Mouse (Mus musculus) heart, adult 2 months (tissue): ENCODE measurements around the gene Ssr4. TPM values are rescaled to one million over a fixed set of nuclear protein-coding genes. Genes with fewer than 3 reads are reported as not detected.

Experiments used
- DNase-seq, 2 experiments: peaks; one replicate each; pipeline ENCODE4 v3.0.0; 2021
- H3K27ac ChIP-seq: fragments of 200-600 bp; 2 replicates; pipeline ENCODE4 v1.8.1; 2022
- H3K27me3 ChIP-seq: fragments of 200-500 bp; 2 replicates; pipeline ENCODE4 v1.6.1; 2012; ENCODE audit warnings: mild to moderate bottlenecking, low read length, inconsistent platforms, mixed read lengths; ENCODE audit not compliant: control insufficient read depth, insufficient read depth
- H3K36me3 ChIP-seq: fragments of 200-500 bp; 2 replicates; pipeline ENCODE4 v1.6.1; 2012; ENCODE audit warnings: low read length, inconsistent platforms; ENCODE audit not compliant: control insufficient read depth, insufficient read depth
- H3K4me1 ChIP-seq: fragments of 200-500 bp; 2 replicates; pipeline ENCODE4 v1.6.1; 2011; ENCODE audit warnings: low read length; ENCODE audit not compliant: control insufficient read depth, insufficient read depth
- H3K4me3 ChIP-seq: fragments of 200-600 bp; 2 replicates; pipeline ENCODE4 v1.8.1; 2022
- H3K79me2 ChIP-seq: fragments of 200-500 bp; replicated peaks from 2 replicates; pipeline ENCODE4 v1.6.1; 2012; ENCODE audit warnings: mild to moderate bottlenecking, inconsistent platforms, low read length, moderate library complexity, mixed read lengths; ENCODE audit not compliant: control insufficient read depth, insufficient read depth
- H3K9ac ChIP-seq: fragments of 200-500 bp; 2 replicates; pipeline ENCODE4 v1.6.1; 2012; ENCODE audit warnings: low read depth, mild to moderate bottlenecking, control low read depth, inconsistent platforms, low read length, mixed read lengths
- CTCF ChIP-seq: fragments of 200-600 bp; IDR thresholded peaks from 2 replicates; pipeline ENCODE4 v1.8.1; 2022; ENCODE audit warnings: antibody characterized with exemption, mild to moderate bottlenecking, moderate library complexity
- EP300 ChIP-seq: fragments of 200-500 bp; IDR thresholded peaks from 2 replicates; pipeline ENCODE4 v1.6.1; 2011; ENCODE audit warnings: low read depth, low read length, control low read depth; ENCODE audit not compliant: insufficient read depth
- POLR2A ChIP-seq: fragments of 200-500 bp; IDR thresholded peaks from 2 replicates; pipeline ENCODE4 v1.6.1; 2011; ENCODE audit warnings: mild to moderate bottlenecking, low read depth, low read length, control low read depth; ENCODE audit not compliant: insufficient read depth
- WGBS: fragments of 180-500 bp; shearing (Covaris S2); methylation state at CpG from one replicate; pipeline ENCODE4 v1.1.7; 2018; 5-methylcytosine and 5-hydroxymethylcytosine counted together
- intact Hi-C: fragments of 180-260 bp; cut with DNase I; formaldehyde crosslinking; loops from one replicate; pipeline ENCODE4 v1.15.1; 2025
- polyA plus RNA-seq: library from polyadenylated mRNA; depleted of rRNA; stranded (reverse); fragments of >200 nt; gene quantifications from 2 replicates; pipeline ENCODE4 v1.2.3, GENCODE M21; 2012
- total RNA-seq, 2 experiments: library from RNA; stranded (reverse); gene quantifications; 2 replicates each; pipeline ENCODE4 v1.2.3; 2021

Gene Ssr4
- total and polyA plus RNA-seq, 3 experiments: 78.1 to 116 (median 81.8) TPM

DNA sequence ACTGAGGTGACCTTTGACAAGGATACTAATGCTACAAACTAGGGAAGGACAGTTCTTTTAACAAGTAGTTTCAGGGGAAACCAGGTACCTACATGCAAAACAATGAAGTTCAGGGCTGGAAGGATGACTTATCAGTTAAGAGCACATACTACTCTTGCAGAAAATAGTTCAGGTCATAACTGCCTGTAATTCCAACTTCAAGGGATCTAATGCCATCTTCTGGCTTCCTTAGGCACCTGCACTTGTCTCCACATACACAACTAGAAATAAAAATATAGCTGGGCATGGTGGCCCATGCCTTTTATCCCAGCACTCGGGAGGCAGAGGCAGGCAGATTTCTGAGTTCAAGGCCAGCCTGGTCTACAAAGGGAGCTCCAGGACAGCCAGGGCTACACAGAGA lies 37.9 kb upstream of the Ssr4 start:
- TF ChIP-seq EP300 (no peak), CTCF (peak; percentile 39), POLR2A (no peak)
- Histone ChIP-seq H3K27ac (no peak overlapping the region), H3K36me3 (no peaks in the 10 kb centered on the region), H3K4me1 (no peaks in the 10 kb centered on the region), H3K79me2 (no peaks in the 10 kb centered on the region), H3K27me3 (no peaks in the 10 kb centered on the region), H3K9ac (no peak overlapping the region), H3K4me3 (no peak overlapping the region)
- intact Hi-C loops: no loop called here
- DNase-seq: no peak
- WGBS: 82% methylated on average over 1 of the region's 1 CpGs

DNA sequence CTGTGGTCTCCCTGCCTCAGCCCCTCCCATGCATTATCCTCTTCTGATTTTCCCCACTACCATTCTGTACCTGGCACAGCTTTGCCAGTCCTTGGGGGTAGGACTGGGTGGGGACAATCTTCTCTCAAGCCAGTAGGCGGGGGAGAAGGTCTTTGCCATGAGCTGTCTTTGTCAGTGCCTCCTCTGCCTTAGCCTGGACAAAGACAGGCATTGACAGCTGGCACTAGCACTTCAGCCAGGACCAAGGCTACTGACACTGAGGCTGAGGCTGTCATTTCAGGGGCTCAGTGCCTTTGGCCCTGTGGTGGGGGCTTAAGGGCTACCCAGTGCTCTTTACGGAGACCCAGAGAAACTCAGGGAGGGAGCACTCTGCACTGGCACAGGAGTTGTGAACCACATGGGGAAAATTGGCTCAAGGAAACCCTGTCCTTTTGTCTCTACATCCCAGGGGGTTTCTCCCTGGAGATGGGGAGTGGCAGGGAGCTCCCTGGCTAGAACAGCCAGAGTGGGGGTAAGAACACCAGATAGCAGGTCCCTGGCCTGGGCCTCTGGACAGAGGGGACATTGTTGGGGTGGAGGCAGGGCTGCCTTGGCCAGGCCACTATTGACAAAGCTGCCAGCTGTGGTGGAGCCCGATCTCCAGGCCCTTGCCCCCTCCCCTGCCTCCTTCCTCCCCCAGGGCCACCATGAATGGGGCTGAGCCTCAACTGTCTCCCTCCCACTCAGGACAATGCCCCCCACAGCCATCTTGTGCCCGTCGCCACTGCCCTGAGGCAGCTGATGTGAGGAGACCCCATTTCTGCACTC lies 30.3 kb upstream of the Ssr4 start, which contains the start of gene Plxnb3:
Gene Plxnb3, plus strand, starts transcription at position 757 of the 807 bp plus-strand sequence.
- TF ChIP-seq CTCF (no peak), POLR2A (no peak), EP300 (no peak)
- no peak within 1 kb of the TSS for H3K9ac ChIP-seq
- intact Hi-C loops: no loop called here
- no peak within 1 kb of the TSS for H3K27ac ChIP-seq
- no peaks in the 10 kb centered on the region for H3K79me2 ChIP-seq
- no peak for DNase-seq
- peaks cover 4% of the 10 kb centered on the region; the same call in 1 of the 2 replicates for H3K4me1 ChIP-seq
- H3K27me3 ChIP-seq: no peaks in the 10 kb centered on the region
- 78% methylated on average over 5 of the region's 5 CpGs for WGBS
- H3K36me3 ChIP-seq: no peaks in the 10 kb centered on the region
- H3K4me3 ChIP-seq: no peak within 1 kb of the TSS

GRCm38 (mm10) chrX:73758611-73759290 lies 28.1 kb upstream of the Ssr4 start:
- Histone ChIP-seq H3K9ac (no peak overlapping the region), H3K4me1 (peaks cover 4% of the 10 kb centered on the region; the same call in 1 of the 2 replicates), H3K4me3 (no peak overlapping the region), H3K27me3 (no peaks in the 10 kb centered on the region), H3K27ac (no peak overlapping the region), H3K36me3 (no peaks in the 10 kb centered on the region), H3K79me2 (no peaks in the 10 kb centered on the region)
- intact Hi-C loops: no loop called here
- 76% methylated on average over 13 of the region's 13 CpGs for WGBS
- no peak for DNase-seq
- no peak for TF ChIP-seq EP300
- TF ChIP-seq POLR2A: no peak
- no peak for TF ChIP-seq CTCF

DNA sequence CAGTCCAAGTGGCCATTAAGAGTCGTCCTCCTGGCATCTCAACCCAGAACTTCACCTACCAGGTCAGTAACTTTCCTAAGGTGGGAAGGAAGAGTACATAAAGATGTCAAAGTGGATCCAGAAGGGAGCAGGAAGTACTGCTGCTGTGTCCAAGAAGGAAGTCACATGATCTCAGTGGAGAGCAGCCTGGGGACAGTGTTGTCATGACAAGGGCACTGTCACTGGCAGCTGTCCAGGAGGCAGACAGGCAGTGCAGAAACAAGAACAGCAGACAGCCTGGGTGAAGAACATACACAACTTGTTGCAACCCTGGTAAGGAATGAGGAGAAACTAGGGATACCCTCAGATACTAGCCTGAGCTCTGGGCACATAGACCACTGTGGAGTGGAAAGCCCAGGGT lies 21.5 kb upstream of the Ssr4 start:
- no peaks in the 10 kb centered on the region for H3K36me3 ChIP-seq
- intact Hi-C loops: no loop called here
- no peaks in the 10 kb centered on the region for H3K79me2 ChIP-seq
- H3K4me1 ChIP-seq: peaks cover 4% of the 10 kb centered on the region
- peak; percentile 50 to 73 for DNase-seq
- no peak overlapping the region for H3K9ac ChIP-seq
- TF ChIP-seq POLR2A: no peak
- TF ChIP-seq EP300: no peak
- TF ChIP-seq CTCF: no peak
- peak overlapping the region; percentile 26; the same call in 1 of the 2 replicates for H3K27ac ChIP-seq
- WGBS: 19% methylated on average over 1 of the region's 1 CpGs
- H3K27me3 ChIP-seq: no peaks in the 10 kb centered on the region
- no peak overlapping the region for H3K4me3 ChIP-seq

GRCm38 (mm10) chrX:73767267-73767666 lies 19.6 kb upstream of the Ssr4 start:
- H3K9ac ChIP-seq: no peak overlapping the region
- H3K36me3 ChIP-seq: no peaks in the 10 kb centered on the region
- no peak for DNase-seq
- TF ChIP-seq EP300 (no peak), CTCF (peak; percentile 49)
- 68% methylated on average over 9 of the region's 9 CpGs for WGBS
- H3K27ac ChIP-seq: no peak overlapping the region
- H3K79me2 ChIP-seq: no peaks in the 10 kb centered on the region
- H3K27me3 ChIP-seq: no peaks in the 10 kb centered on the region
- intact Hi-C loops: no loop called here
- peaks cover 4% of the 10 kb centered on the region for H3K4me1 ChIP-seq
- no peak overlapping the region for H3K4me3 ChIP-seq
